Mouse (Mus musculus): ENCODE data around the gene Hjurp.

DNA sequence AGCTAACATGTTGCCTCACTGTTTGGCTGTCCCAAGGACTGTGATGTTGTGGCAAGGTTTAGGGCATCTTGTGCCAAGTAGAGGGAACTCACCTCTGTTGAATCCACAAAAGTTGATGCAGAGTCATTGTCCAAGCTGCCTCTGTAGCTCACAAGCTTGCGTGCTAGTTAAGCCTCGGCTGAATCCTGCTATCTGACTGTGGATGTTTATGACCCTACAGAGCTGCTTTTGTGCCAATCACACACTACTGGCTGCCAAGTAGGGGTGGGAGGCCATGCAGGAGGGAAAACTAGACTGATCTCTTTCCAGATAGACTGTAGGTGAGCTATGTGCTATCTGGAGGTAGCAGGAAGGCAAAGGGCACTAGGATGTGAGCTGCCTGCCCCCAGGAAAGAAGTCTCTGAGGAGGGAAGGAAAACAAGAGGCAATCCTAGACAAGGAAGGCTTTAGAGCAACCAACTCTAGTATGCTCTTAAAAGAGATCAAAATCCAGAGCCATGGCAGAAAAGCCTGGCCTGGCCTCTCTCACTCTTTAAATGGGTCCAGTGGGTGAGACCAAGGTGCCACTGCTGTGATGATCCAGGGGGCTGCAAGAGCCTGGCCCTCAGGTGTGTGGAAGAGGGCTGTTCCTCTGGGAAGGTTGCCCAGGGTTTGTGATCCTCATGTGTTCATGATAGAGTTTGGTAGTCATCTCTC, 63.5 kb downstream of the Hjurp start:
- TF ChIP-seq CTCF (IDR thresholded peaks at IDR 0.05; ENCODE audit: insufficient read depth, low read length) (no peak), POLR2A (IDR thresholded peaks at IDR 0.05; ENCODE audit: borderline replicate concordance, extremely low read depth, low read depth, low read length) (no peak)
